Mouse (Mus musculus) intestine, embryonic 14.5 days (tissue): ENCODE data around the gene Mtor. TPM values are rescaled to one million over a fixed set of nuclear protein-coding genes. Genes with fewer than 3 reads are reported as not detected.
A peak's percentile ranks its signal among the peaks of the same experiment; 100 is the strongest.

ENCODE experiments used
- ATAC-seq: fragments of 200-750 bp; cut with Nextera tagmentation; replicated peaks from 2 replicates; pipeline ENCODE4 v1.8.0; 2017; ENCODE audit warnings: low read depth, moderate number of reproducible peaks, moderate TSS enrichment, moderate library complexity; ENCODE audit not compliant: low FRiP score, low TSS enrichment
- DNase-seq: peaks from one replicate; pipeline ENCODE4 v3.0.0-alpha.2; 2018; ENCODE audit warnings: low spot score
- H3K27ac ChIP-seq: fragments of 300-500 bp; sonication (generic); 2 replicates; pipeline ENCODE4 v1.5.1; 2014; ENCODE audit warnings: low read depth, mild to moderate bottlenecking, control low read depth
- H3K27me3 ChIP-seq: fragments of 300-500 bp; sonication (generic); replicated peaks from 2 replicates; pipeline ENCODE4 v1.6.1; 2014; ENCODE audit warnings: low read length, control low read depth; ENCODE audit not compliant: control insufficient read depth, insufficient read depth
- H3K36me3 ChIP-seq: fragments of 300-500 bp; sonication (generic); 2 replicates; pipeline ENCODE4 v1.6.1; 2014; ENCODE audit warnings: low read length, control low read depth; ENCODE audit not compliant: control insufficient read depth, insufficient read depth
- H3K4me1 ChIP-seq: fragments of 300-500 bp; sonication (generic); replicated peaks from 2 replicates; pipeline ENCODE4 v1.6.1; 2014; ENCODE audit warnings: low read length, control low read depth, mixed read lengths; ENCODE audit not compliant: control insufficient read depth, insufficient read depth
- H3K4me2 ChIP-seq: fragments of 300-500 bp; sonication (generic); 2 replicates; pipeline ENCODE4 v1.6.1; 2014; ENCODE audit warnings: low read length
- H3K4me3 ChIP-seq: fragments of 300-500 bp; sonication (generic); 2 replicates; pipeline ENCODE4 v1.5.1; 2014; ENCODE audit warnings: low read depth, low read length, control low read depth, mixed read lengths
- H3K9ac ChIP-seq: fragments of 300-500 bp; sonication (generic); 2 replicates; pipeline ENCODE4 v1.6.1; 2014; ENCODE audit warnings: mild to moderate bottlenecking, low read length
- H3K9me3 ChIP-seq: fragments of 300-500 bp; sonication (generic); 2 replicates; pipeline ENCODE4 v1.6.1; 2016; ENCODE audit warnings: low read length, control low read depth; ENCODE audit not compliant: control insufficient read depth
- WGBS: fragments of 180-500 bp; shearing (Covaris S2); extraction: QIAGEN DNeasy Blood & Tissue Kit; methylation state at CpG from one replicate; pipeline ENCODE4 v1.1.7; 2014; 5-methylcytosine and 5-hydroxymethylcytosine counted together
- polyA plus RNA-seq: library from polyadenylated mRNA; unstranded; fragments of >200 nt; fragmentation: Nextera tagmentation; extraction: Ambion mirVana; gene quantifications from 2 replicates; pipeline ENCODE4 v1.2.1, GENCODE M21; 2014

Gene Mtor
- polyA plus RNA-seq = 19.1 and 20.8 TPM in 2 replicates

DNA sequence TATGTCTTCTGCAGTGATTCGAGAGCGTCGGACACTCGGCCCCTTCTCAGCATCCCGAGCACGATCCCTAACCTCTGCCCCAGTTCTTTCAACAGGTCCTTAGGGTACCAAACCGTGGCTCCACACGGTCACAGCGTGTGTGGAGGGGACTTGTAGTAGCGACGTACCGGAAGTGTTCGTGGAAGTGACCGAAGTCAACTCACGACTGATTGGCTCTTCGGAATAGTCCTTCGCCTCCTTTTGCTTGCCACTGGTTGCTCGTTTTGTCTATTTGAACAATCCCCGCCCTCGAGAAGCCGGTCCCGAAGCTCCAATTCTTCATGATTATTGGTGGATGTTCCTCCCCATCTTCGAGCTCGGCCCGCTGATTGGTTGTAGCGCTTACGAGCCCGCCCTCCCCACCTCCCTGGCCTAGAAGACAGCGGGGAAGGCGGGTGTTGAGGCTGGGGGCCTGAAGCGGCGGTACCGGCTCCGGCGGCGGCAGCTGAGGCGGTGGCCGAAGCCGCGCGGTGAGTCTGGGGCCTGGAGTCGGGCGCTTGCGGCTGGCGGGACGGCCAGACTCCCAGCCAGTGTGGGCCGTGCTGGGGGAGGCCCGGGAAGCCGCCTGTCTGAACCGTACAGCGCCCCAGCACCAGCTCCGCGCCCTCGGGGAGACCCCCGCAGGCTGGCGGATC lies at the start of gene Mtor:
Gene Mtor (plus strand): TSS at position 433 of the 674 bp plus-strand sequence.
- H3K4me3 ChIP-seq = peak within 1 kb of the TSS; percentile 93
- H3K9me3 ChIP-seq = no peaks in the 10 kb centered on the region
- whole genome bisulfite sequencing = under 1% methylated on average over 56 of the region's 56 CpGs
- peaks cover 13% of the 10 kb centered on the region for H3K36me3 ChIP-seq
- peak within 1 kb of the TSS; percentile 78 for H3K9ac ChIP-seq
- DNase-seq (peak; percentile 92), ATAC-seq (peak; percentile 95)
- peaks cover 14% of the 10 kb centered on the region for H3K4me1 ChIP-seq
- no peaks in the 10 kb centered on the region for H3K27me3 ChIP-seq
- peak within 1 kb of the TSS; percentile 7; the same call in 1 of the 2 replicates for H3K27ac ChIP-seq
- H3K4me2 ChIP-seq = peak within 1 kb of the TSS; percentile 82

DNA sequence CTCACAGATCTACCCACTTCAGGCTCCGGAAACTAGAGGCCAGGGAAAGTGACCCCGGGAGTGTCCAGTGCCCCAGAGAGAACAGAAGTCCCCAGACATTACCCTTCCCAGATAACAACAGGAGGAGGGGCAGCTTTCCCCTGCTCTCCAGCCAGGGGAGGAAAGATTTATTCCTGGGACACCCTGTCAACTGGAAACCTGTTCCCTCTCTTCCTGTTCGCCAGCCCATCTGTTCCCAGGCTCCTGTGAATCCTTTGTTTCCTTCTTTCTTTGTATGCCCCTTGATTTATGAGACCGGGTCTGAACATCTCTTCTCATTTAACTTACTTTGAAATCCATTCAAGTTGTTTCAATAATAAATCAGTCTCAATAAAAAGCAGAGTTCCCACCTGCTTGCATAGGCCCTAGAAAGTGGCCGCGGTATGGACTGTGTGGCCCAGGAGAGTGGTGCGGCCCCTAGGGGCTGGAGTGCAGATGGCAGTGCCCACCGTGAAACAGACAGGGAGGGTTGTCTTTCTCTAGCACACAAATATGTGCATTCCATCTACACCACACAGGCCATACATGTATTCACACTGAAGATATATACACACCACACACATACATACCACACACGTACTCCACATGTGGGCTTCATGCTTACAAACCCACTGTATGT lies 48.8 kb upstream of the Mtor start:
- Histone ChIP-seq H3K27me3 (peaks cover 19% of the 10 kb centered on the region), H3K36me3 (no peaks in the 10 kb centered on the region), H3K4me2 (no peak overlapping the region), H3K27ac (no peak overlapping the region), H3K9me3 (no peaks in the 10 kb centered on the region), H3K4me3 (no peak overlapping the region), H3K9ac (no peak overlapping the region), H3K4me1 (peaks cover 5% of the 10 kb centered on the region)
- DNase-seq (no peak), ATAC-seq (no peak)
- WGBS = 54% methylated on average over 9 of the region's 9 CpGs

DNA sequence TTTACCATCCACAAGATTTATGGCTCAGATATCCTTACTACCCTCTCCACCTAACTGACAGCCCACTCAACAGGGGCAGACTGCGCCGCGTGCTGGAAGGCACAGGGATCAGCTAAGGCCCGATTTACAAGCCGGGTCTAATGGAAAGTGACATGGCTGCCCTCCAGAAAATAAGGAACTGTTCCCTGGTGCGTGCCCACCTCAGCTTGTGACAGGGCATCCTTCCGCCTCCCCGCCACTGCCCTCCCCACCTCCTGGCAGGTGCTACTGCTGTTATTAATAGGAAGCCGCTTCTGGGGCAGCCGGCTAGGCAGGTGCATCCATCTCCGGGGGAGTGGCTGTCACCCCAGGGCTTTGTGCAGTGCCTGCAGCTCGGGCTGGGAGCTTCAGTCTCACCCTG lies 45.0 kb upstream of the Mtor start:
- H3K27ac ChIP-seq = no peak overlapping the region
- H3K4me1 ChIP-seq = peaks cover 14% of the 10 kb centered on the region
- no peak overlapping the region for H3K4me3 ChIP-seq
- no peak overlapping the region for H3K9ac ChIP-seq
- no peaks in the 10 kb centered on the region for H3K36me3 ChIP-seq
- DNase-seq (no peak), ATAC-seq (no peak)
- peaks cover 42% of the 10 kb centered on the region for H3K27me3 ChIP-seq
- H3K9me3 ChIP-seq = no peaks in the 10 kb centered on the region
- H3K4me2 ChIP-seq = no peak overlapping the region
- WGBS = 15% methylated on average over 12 of the region's 12 CpGs

DNA sequence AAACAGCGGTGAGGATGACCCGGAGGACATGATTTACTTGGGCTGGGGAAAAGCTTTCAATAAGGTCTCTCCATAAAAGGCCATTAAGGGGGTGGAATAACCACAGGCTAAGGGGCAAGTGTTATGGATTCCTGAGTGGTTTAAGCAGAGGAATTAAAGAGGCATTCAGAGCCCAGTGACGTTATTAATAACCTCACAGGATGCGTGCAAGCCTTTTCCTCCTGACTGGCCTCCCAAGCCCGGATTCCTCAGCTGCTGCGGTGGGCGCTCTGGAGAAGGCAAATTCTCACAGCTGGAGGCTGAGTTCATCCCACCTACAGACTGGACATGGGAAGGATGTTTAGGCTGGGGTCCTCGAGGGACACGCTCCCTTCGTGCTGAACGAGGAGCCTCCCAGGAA lies 43.7 kb upstream of the Mtor start:
- H3K4me3 ChIP-seq = no peak overlapping the region
- 8% methylated on average over 11 of the region's 11 CpGs for WGBS
- H3K27me3 ChIP-seq = peaks cover 42% of the 10 kb centered on the region
- peak overlapping the region; percentile 20 for H3K4me2 ChIP-seq
- peaks cover 14% of the 10 kb centered on the region for H3K4me1 ChIP-seq
- H3K36me3 ChIP-seq = no peaks in the 10 kb centered on the region
- no peak overlapping the region for H3K27ac ChIP-seq
- no peaks in the 10 kb centered on the region for H3K9me3 ChIP-seq
- ATAC-seq = no peak
- DNase-seq = peak; percentile 54
- H3K9ac ChIP-seq = no peak overlapping the region

DNA sequence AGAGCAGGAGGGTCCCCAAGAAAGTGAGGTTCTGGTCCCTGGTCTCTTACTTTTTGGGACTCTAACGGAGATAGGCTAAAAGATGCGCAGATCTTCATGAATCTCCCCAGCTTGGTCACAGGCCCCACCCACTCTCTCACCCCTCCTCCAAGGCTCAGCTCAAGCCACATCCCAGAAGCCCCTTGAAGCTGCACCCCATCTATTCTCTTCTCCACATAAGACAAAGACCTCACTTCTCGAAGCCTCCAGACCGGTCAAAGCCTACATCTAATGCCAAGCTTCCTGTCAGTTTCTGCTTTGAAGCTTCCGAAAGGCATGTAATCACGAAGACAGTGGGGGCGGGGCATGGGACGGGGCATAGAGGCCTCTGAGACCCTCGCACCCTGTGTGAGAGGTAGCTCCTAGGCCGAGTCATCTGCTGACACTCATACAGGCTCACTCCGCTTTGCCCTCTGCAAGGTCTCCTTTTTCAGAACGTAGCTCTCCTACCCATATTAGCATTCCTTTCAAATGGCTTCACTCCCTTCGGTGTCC lies 43.1 kb upstream of the Mtor start:
- peaks cover 42% of the 10 kb centered on the region for H3K27me3 ChIP-seq
- 10% methylated on average over 13 of the region's 13 CpGs for WGBS
- ATAC-seq = no peak

DNA sequence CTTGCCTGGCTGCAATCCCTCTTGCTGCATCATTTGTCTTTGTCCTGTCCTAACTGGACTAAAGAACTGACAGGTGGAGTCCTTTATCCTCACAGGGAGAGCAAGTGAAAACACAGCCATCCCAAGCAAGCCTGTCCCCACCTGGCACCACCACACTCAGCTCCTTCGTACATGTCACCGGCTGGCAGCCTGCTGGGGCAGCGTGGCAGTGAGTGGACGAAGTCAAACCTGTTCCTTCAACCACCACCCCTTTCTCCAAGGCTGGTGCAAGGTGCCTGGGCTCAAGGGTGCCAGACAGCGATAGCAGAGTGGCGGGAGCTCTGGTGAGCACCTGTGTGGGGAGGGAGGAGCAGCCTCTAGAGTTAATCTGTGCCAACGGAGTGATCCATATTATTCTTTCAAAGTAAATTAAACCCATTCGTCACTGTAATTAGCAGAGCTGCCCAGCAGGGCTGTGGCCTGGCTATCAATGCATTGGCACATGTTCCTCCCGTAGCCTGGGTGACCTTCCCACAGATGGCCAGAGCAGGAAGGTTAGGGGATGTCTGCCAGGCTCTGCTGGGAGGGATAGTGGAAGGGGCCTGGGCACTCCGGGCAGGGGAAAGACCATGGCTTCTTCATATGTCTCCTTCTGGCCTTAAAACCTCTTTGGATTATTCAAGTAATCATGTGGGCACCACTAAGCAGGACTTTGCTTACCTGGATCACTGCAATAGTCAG lies 40.0 kb upstream of the Mtor start:
- H3K9ac ChIP-seq = no peak overlapping the region
- peaks cover 34% of the 10 kb centered on the region for H3K27me3 ChIP-seq
- H3K27ac ChIP-seq = no peak overlapping the region
- no peak overlapping the region for H3K4me2 ChIP-seq
- ATAC-seq (no peak), DNase-seq (no peak)
- 72% methylated on average over 10 of the region's 10 CpGs for whole genome bisulfite sequencing
- no peaks in the 10 kb centered on the region for H3K9me3 ChIP-seq
- H3K4me3 ChIP-seq = no peak overlapping the region
- no peaks in the 10 kb centered on the region for H3K36me3 ChIP-seq
- peaks cover 14% of the 10 kb centered on the region for H3K4me1 ChIP-seq

More for the DNA sequence above, 43.1 kb upstream of the Mtor start:
- Histone ChIP-seq H3K9ac (no peak overlapping the region), H3K9me3 (no peaks in the 10 kb centered on the region), H3K4me3 (no peak overlapping the region), H3K4me1 (peaks cover 14% of the 10 kb centered on the region), H3K36me3 (no peaks in the 10 kb centered on the region), H3K27ac (no peak overlapping the region), H3K4me2 (peak overlapping the region; percentile 20; the same call in 1 of the 2 replicates)
- DNase-seq = no peak

DNA sequence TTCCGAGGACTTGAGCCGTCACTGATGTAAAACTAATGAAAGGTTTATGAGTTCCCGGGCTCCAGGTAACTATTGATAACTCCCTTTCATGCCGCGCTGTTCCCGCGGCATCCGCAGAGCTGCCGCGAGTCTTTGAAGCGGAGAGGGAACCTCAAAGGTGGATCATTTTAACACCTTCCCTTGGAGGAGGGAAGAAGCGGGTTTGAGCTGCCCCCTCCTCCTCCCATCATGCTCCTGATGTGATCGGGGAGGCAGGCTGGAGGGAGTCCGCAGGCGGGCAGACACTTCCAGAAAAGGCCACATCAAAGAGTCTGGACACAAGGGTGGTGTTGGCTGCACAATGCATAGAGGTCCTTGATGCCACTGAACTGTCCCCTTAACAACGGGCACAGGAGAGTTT lies 32.8 kb upstream of the Mtor start:
- 12% methylated on average over 16 of the region's 16 CpGs for WGBS
- H3K4me1 ChIP-seq = no peaks in the 10 kb centered on the region
- DNase-seq = no peak
- H3K36me3 ChIP-seq = no peaks in the 10 kb centered on the region
- H3K27ac ChIP-seq = no peak overlapping the region
- H3K4me3 ChIP-seq = no peak overlapping the region
- H3K9ac ChIP-seq = no peak overlapping the region
- no peak for ATAC-seq
- no peaks in the 10 kb centered on the region for H3K9me3 ChIP-seq
- H3K27me3 ChIP-seq = peaks cover 41% of the 10 kb centered on the region
- no peak overlapping the region for H3K4me2 ChIP-seq

DNA sequence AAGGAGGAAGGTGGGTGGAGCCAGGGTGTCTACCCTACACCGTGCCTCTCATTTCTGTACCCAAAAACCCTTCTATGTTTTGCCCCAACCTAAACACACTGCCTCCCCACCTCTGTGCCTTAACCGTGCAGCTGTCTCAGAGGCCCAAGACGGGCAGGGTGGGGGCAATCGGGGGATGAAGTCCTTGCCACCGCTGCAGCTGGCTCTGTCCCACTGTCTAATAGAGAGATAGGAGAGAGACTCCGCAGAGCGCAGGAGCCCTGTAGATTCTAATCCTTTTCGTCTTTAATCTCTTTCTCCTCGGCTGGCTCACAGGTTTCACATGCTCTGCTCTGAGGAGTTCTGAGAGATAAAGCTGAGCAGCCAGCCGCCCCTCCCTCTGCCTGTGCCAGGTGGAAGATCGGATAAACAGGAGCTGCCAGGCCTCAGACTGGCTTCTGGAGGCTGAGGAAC lies 31.3 kb upstream of the Mtor start:
- Histone ChIP-seq H3K4me2 (no peak overlapping the region), H3K4me1 (no peaks in the 10 kb centered on the region), H3K9ac (no peak overlapping the region), H3K27me3 (peaks cover 41% of the 10 kb centered on the region), H3K9me3 (no peaks in the 10 kb centered on the region), H3K4me3 (no peak overlapping the region), H3K27ac (no peak overlapping the region), H3K36me3 (no peaks in the 10 kb centered on the region)
- DNase-seq (no peak), ATAC-seq (no peak)
- WGBS = 36% methylated on average over 11 of the region's 11 CpGs
